In genomic region chr6:119741861-119742260, GRCm38 (mm10) we compare ENCODE assay signal across 20 mouse cellular contexts.
DNase-seq lines count a peak whose midpoint lies in the region; ATAC-seq and TF ChIP-seq lines count a peak whose summit lies in the region.
"Had no signal": no experiment of that assay in that cellular context is flagged by ENCODE, and none has a peak within 500 bp of the region (broad histone marks: within the 10 kb centered on the region; RNA-seq: fewer than 3 reads in every experiment).

No protein-coding gene starts in this region.

- in situ Hi-C loops in CH12.LX (cut with MboI; ENCODE audit: low pct_ligation_motif_present, low pct_unique_long_range_greater_than_20kb, low sequenced_read_pairs), result no loop called here

- TF ChIP-seq POLR2A in kidney, adult 2 months (IDR thresholded peaks at IDR 0.05; ENCODE audit: low read depth, low read length), result no peak
- TF ChIP-seq POLR2A in CH12.LX (IDR thresholded peaks at IDR 0.05; ENCODE audit: low read depth, low read length), result no peak

- H3K27me3 ChIP-seq in kidney, adult 2 months (replicated peaks; ENCODE audit: control insufficient read depth, insufficient read depth, low read length), result no peaks in the 10 kb centered on the region
- H3K27me3 ChIP-seq in kidney, embryonic 15.5 days, result no peaks in the 10 kb centered on the region
- no peaks in the 10 kb centered on the region for H3K27me3 ChIP-seq in CH12.LX (replicated peaks)
- H3K27me3 ChIP-seq: forebrain, embryonic 13.5 days; heart, embryonic 12.5 days; limb, embryonic 13.5 days had no signal

- H3K79me2 ChIP-seq in CH12.LX (replicated peaks; ENCODE audit: control insufficient read depth, extremely low read depth, insufficient read depth, poor library complexity, severe bottlenecking), result no peaks in the 10 kb centered on the region

- no peak for ATAC-seq in kidney, embryonic 15.5 days (replicated peaks; ENCODE audit: low FRiP score)
- ATAC-seq: forebrain, embryonic 13.5 days; hindbrain, postnatal 0 days had no signal

- 71% methylated on average over 2 of the region's 2 CpGs for WGBS in kidney, adult 2 months
- 85% methylated on average over 2 of the region's 2 CpGs for WGBS in kidney, embryonic 15.5 days

- H3K4me1 ChIP-seq in kidney, adult 2 months (ENCODE audit: control insufficient read depth, insufficient read depth, low read length), result no peaks in the 10 kb centered on the region; the same call in 1 of the 2 replicates
- no peaks in the 10 kb centered on the region for H3K4me1 ChIP-seq in kidney, embryonic 15.5 days
- H3K4me1 ChIP-seq in CH12.LX (ENCODE audit: control insufficient read depth in 1 of 2, insufficient read depth in 2 of 2), result peaks cover 0 to 5% of the 10 kb centered on the region in 2 experiments; a peak in 1 of 4 replicates
- H3K4me1 ChIP-seq: forebrain, embryonic 13.5 days; heart, embryonic 12.5 days; limb, embryonic 13.5 days had no signal

- DNase-seq in kidney, adult 2 months, result peak; percentile 24
- peak; percentile 5 for DNase-seq in 3134 (ENCODE audit: extremely low read depth, insufficient read length, low spot score)
- DNase-seq in CH12.LX (ENCODE audit: extremely low read depth), result no peak
- peak; percentile 42 for DNase-seq in R1 (ENCODE audit: low read depth, low spot score)
- no peak for DNase-seq in embryo, embryonic 9.5 days (ENCODE audit: extremely low spot score)
- DNase-seq in right cerebral cortex, postnatal 14 days, result no peak
- DNase-seq: adrenal gland, adult 8-10 months; cerebellum, adult 11 months; cerebellum, postnatal 25 days; gastrocnemius, postnatal 36 days; kidney, postnatal 14 days; lung, adult 18-20 months; midbrain, embryonic 14.5 days; thymus, adult 2 months had no signal

- no peak for TF ChIP-seq RAD21 in CH12.LX (IDR thresholded peaks at IDR 0.05; ENCODE audit: low read depth, low read length)

- no peak overlapping the region for H3K4me2 ChIP-seq in kidney, embryonic 15.5 days
- H3K4me2 ChIP-seq in CH12.LX (ENCODE audit: insufficient read depth, low read depth, poor library complexity, severe bottlenecking), result no peak overlapping the region
- H3K4me2 ChIP-seq: forebrain, embryonic 13.5 days; heart, embryonic 12.5 days; limb, embryonic 13.5 days had no signal

- dilution Hi-C loops in CH12.LX (cut with MboI; ENCODE audit: extremely low pct_ligation_motif_present, extremely low pct_unique_long_range_greater_than_20kb, low sequenced_read_pairs), result no loop called here

- no peaks in the 10 kb centered on the region; the same call in none of the 2 replicates for H3K36me3 ChIP-seq in kidney, adult 2 months (ENCODE audit: control insufficient read depth, insufficient read depth, low read length)
- peaks cover 27% of the 10 kb centered on the region for H3K36me3 ChIP-seq in kidney, embryonic 15.5 days
- H3K36me3 ChIP-seq in CH12.LX (replicated peaks in 1 of 2; ENCODE audit: control insufficient read depth in 1 of 2, insufficient read depth in 1 of 2, low read length in 1 of 2), result peaks cover 0 to 3% of the 10 kb centered on the region in 2 experiments

- no peak overlapping the region for H3K27ac ChIP-seq in kidney, adult 2 months (ENCODE audit: insufficient read depth, low read depth, low read length)
- no peak overlapping the region for H3K27ac ChIP-seq in kidney, embryonic 15.5 days
- H3K27ac ChIP-seq in CH12.LX (ENCODE audit: insufficient read depth, low read depth), result no peak overlapping the region
- H3K27ac ChIP-seq: forebrain, embryonic 13.5 days; hindbrain, postnatal 0 days; limb, embryonic 13.5 days had no signal

- H3K4me3 ChIP-seq in kidney, adult 2 months (ENCODE audit: insufficient read depth, low read depth, low read length), result no peak overlapping the region
- no peak overlapping the region for H3K4me3 ChIP-seq in kidney, embryonic 15.5 days (replicated peaks)
- no peak overlapping the region for H3K4me3 ChIP-seq in CH12.LX (replicated peaks in 1 of 3; ENCODE audit: low read depth in 2 of 3, low read length in 2 of 3, poor library complexity in 1 of 3)
- H3K4me3 ChIP-seq: forebrain, embryonic 13.5 days; heart, embryonic 12.5 days; limb, embryonic 13.5 days; myocyte had no signal

- TF ChIP-seq CTCF in kidney, adult 2 months (conservative IDR thresholded peaks at IDR 0.05; ENCODE audit: insufficient read depth, insufficient read length, low read depth, low read length), result no peak
- peak in 1 of 2 experiments; percentile 49; a peak in 2 of 4 replicates for TF ChIP-seq CTCF in CH12.LX (conservative IDR thresholded peaks at IDR 0.05 in 1 of 2, IDR thresholded peaks at IDR 0.05 in 1 of 2; ENCODE audit: low read depth in 2 of 2, low read length in 2 of 2)

- no peaks in the 10 kb centered on the region for H3K9me3 ChIP-seq in kidney, embryonic 15.5 days (replicated peaks)
- H3K9me3 ChIP-seq in CH12.LX (replicated peaks; ENCODE audit: low read length), result no peaks in the 10 kb centered on the region
- H3K9me3 ChIP-seq: forebrain, embryonic 13.5 days; heart, embryonic 12.5 days; limb, embryonic 13.5 days had no signal

- no peak overlapping the region for H3K9ac ChIP-seq in kidney, embryonic 15.5 days
- H3K9ac ChIP-seq in CH12.LX (ENCODE audit: insufficient read depth, low read depth), result no peak overlapping the region
- H3K9ac ChIP-seq: forebrain, embryonic 13.5 days; heart, embryonic 12.5 days; limb, embryonic 13.5 days had no signal

- no peak for TF ChIP-seq EP300 in CH12.LX (IDR thresholded peaks at IDR 0.05; ENCODE audit: low read length)

TF ChIP-seq in CH12.LX, 34 proteins besides CTCF, POLR2A, EP300 and RAD21:
- TF ChIP-seq ZKSCAN1 (IDR thresholded peaks at IDR 0.05; ENCODE audit: borderline replicate concordance, low read depth, low read length) (no peak), ZNF384 (IDR thresholded peaks at IDR 0.05; ENCODE audit: low read depth, low read length) (peak; percentile 54; the same call in 1 of the 2 replicates)

Comparison
In these comparisons a context has a peak if more than half of its experiments do, and no peak if none do; other contexts are left out.
1. DNase-seq: peak in kidney, adult 2 months (single experiment), 3134 (single experiment) and R1 (single experiment); none in CH12.LX (single experiment), embryo, embryonic 9.5 days (single experiment) and right cerebral cortex, postnatal 14 days (single experiment).